Mouse (Mus musculus) left cerebral cortex, adult 8-10 months (tissue): ENCODE data around the gene Gm16253. TPM values are rescaled to one million over a fixed set of nuclear protein-coding genes. Genes with fewer than 3 reads are reported as not detected.

ENCODE experiments used
- DNase-seq, 2 experiments: peaks; one replicate each; pipeline ENCODE4 v3.0.0; 2022; ENCODE audit warnings: low spot score in 2 of 2
- total RNA-seq, 4 experiments: library from RNA; stranded (reverse); gene quantifications; 2 replicates each; pipeline ENCODE4 v1.2.4; 2022

The Gm16253 gene
- total RNA-seq, 4 experiments from 2014 or later = not detected

GRCm38 (mm10) chr3:96556651-96557635 is 19.8 kb upstream of the Gm16253 start:
- DNase-seq = no peak

DNA sequence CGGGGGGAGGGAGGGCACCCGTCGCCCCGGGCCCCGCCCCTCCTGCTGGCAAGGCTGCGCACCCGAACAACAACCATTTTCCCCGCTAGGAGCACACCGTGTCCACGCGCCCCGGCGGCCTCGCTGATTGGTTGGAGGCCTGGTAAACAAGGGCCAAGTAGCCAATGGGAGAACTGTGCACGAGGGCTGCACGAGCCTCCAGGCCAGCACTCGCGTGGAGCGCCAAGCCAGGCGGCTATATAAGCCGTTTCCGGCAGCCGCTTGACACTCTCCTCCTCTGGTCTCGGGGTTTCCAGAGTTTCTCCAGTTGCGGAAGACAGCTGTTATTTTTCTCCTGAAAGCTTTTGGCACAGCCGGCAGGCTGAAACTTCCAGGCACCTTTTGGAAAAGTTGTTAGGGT is 19.1 kb upstream of the Gm16253 start, which contains the start of gene Txnip:
Gene Txnip (plus strand): TSS at position 264 of the 400 bp plus-strand sequence.
- peak; percentile 84 to 94 for DNase-seq

- no peak for DNase-seq
Measured at GRCm38 (mm10) chr3:96558159-96558558, 18.6 kb upstream of the Gm16253 start.

DNA sequence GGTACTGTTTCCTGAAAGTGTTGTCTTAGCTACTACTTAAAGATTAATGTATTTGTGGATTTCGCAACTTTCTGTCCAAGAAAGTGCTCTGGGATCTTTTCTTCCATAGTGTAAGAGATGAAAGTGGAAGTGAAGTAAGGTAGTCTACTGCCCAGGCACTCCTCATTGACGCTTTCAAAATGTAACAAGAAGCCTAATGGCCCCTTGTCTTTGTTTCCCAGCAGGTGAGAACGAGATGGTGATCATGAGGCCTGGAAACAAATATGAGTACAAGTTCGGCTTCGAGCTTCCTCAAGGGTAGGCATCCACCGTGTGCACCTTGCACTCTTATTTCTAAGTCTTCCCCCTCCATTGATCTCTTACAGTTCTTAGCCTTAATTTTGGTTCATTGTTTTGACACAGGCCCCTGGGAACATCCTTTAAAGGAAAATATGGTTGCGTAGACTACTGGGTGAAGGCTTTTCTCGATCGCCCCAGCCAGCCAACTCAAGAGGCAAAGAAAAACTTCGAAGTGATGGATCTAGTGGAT is 18.1 kb upstream of the Gm16253 start:
- DNase-seq = no peak

DNA sequence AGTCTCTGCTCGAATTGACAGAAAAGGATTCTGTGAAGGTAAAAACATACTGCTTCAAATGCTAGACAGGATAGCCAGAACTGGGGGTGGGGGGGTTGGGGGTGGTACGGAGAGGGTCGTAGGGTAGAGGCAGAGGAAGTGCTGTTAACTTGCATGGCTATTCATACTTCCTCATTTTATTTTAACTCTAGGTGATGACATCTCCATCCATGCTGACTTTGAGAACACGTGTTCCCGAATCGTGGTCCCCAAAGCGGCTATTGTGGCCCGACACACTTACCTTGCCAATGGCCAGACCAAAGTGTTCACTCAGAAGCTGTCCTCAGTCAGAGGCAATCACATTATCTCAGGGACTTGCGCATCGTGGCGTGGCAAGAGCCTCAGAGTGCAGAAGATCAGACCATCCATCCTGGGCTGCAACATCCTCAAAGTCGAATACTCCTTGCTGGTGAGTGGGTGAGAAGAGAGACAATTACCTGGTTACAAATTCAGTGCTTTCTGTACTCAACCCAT is 17.3 kb upstream of the Gm16253 start:
- DNase-seq = no peak

DNA sequence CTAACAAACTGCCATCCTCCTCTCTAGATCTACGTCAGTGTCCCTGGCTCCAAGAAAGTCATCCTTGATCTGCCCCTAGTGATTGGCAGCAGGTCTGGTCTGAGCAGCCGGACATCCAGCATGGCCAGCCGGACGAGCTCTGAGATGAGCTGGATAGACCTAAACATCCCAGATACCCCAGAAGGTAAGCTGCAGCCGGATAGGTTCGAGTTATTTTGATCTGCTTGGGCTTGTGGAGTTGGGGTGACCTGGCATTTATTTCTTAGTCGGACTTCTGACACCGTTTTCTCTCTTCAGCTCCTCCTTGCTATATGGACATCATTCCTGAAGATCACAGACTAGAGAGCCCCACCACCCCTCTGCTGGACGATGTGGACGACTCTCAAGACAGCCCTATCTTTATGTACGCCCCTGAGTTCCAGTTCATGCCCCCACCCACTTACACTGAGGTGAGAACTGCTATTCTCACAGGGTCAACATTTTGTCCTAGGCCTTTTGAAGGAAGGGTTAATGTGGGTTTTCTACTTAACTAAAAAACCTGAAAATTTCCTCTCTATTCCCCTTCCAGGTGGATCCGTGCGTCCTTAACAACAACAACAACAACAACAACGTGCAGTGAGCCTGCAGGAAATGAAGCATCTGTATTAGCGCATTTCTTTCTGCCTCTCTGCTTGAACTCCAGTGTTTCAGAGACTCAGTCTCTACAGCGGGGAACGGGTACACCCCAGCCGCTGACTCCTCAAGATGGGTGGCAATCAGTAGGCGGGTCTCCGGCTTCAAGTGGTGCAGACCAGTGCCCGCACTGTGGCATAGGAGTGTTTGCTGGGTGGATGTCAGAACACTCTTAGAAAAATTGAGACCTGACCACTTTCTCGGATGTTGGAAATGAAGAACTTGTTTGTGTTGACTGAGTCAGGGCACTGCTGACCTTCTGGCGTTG is 16.6 kb upstream of the Gm16253 start:
- no peak for DNase-seq

DNA sequence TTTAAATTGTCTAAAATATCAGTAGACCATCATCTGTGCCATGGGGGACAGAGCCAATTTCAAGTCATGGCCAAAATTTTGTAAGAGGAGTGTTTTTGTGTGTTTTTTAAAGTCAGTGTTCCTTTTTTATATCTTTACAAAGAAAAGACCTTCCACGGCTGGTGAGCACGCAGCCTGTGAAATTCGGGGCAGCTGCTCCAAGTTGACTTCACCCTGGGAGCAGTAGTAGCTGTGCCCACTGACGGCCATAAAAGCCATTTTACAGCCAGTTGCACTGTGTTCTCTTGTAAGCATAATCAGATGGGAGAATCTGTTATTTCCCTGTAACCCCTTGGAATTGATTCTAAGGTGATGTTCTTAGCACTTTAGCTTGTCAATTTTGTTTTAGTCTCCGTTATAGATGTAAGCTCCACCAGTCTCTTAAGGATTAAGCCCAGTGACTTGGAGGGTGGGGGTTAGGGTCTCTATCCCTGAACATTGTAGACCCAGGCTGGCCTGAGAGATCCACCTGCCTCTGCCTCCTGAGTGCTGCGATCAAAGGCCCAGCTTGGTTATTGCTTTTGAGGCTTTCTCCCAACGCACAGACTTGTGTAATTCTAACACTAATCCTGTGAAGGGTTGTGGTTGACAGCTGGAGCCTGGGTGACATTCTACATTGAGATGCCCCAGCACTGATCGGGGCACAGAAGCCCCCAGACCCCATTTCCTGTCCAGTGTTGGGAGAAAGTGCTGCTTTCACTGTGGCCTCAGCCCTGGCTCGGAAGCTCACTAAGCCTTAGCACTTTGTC is 15.7 kb upstream of the Gm16253 start:
- DNase-seq = no peak

GRCm38 (mm10) chr3:96561946-96562681 is 14.7 kb upstream of the Gm16253 start:
- no peak for DNase-seq

- DNase-seq = no peak
Measured at GRCm38 (mm10) chr3:96563267-96563666, 13.5 kb upstream of the Gm16253 start.

- DNase-seq = no peak
Measured at GRCm38 (mm10) chr3:96563911-96564632, 12.7 kb upstream of the Gm16253 start.

GRCm38 (mm10) chr3:96564633-96565032 is 12.2 kb upstream of the Gm16253 start:
- no peak for DNase-seq

- no peak for DNase-seq
Measured at GRCm38 (mm10) chr3:96565105-96565504, 11.7 kb upstream of the Gm16253 start.

GRCm38 (mm10) chr3:96566661-96567450 is 9.9 kb upstream of the Gm16253 start:
- DNase-seq = no peak

DNA sequence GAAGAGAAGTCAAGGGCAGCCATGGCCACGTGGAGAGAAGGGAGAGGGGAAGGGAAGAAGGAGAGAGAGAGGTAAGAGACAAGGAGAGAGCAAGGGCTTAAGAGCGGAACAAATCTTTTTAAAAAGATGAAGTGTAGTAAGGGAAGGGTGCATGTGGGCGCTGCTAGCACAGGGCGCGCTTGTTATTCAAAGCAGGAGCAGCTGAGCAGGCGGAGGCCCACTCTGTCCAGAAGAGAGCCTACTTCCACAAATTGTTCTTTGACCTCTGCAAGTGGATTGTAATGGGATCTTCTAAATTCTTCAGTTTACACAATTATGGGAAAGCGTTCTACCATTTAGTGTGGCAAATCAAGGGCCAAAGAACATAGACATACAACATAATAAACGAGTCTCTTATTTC is 8.2 kb upstream of the Gm16253 start:
- no peak for DNase-seq

DNA sequence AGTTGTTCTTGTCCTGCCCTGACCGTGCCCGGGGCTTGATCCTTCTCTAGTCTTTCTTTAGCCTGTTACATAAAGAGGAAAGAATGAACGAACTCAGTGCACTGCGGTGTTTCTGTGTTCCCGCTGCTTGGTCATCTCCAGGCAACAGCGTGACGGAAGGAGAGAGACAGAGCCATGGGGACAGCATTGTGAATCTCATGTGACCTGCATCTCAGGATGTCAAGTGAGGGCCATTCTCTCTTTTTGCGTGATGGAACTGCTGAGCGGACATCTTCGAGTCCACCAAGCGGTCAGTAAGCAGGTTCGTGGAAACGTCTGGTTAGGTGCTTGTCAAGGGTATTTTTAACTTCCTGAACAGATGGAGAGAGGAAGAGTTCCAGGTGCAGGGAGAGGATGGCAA is 7.3 kb upstream of the Gm16253 start:
- no peak for DNase-seq

DNA sequence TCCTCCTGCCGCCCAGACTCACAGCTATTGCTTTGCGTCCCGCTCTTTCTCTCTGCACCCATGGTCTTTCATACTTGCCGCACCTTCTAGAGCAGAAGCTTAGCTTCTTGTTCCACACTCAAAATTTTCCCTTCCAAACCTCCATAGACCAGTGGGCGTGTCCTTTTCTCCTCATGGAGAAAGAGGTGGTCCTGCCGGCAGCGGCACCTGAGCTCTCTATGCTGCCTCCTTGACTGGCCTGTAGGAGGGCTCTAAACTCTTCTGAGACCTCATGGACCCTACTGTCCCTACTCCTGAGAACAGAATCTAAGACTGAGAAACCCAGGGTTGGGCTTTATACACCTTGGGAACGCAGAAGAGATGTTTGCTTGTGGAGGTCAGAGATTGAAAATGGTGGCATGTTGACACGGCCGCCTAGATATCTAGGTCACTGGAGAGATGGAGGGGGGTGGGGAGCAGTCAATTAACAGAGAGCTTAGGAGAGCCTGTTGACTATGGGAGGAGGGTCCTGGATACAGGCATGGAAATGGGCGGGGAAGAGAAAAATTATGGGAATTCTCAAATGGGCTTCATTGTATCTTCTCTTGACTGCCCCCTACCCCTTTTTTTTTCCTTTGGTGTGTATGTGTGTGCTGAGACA is 6.7 kb upstream of the Gm16253 start:
- DNase-seq = no peak

GRCm38 (mm10) chr3:96570643-96571042 is 6.1 kb upstream of the Gm16253 start:
- no peak for DNase-seq

- DNase-seq = no peak
Measured at GRCm38 (mm10) chr3:96571336-96571735, 5.4 kb upstream of the Gm16253 start.
